Mouse (Mus musculus): Measurements from ENCODE around the gene Fbxl20.

DNA sequence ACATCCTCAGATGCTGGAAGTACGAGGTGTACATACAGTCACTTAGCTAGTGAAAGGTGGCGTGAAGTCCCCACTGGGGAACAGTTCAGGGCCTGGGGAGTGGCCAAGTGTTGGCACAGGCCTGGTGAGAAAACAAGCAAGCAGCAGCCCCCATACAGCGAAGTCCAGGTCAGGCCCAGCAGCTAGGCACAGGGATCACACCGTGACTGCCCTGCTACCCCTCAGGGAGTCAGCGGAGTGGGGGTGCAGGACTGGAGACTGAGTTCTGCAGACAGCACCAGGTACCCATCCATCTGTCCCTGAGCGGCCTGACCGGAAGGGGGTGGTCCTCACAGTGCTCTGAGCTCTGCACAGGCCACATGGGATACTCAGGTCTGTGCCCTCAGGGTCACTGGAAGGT lies 67.5 kb downstream of the Fbxl20 start:
- no peak for TF ChIP-seq HCFC1 (IDR thresholded peaks at IDR 0.05; ENCODE audit: borderline replicate concordance, insufficient read depth, low read length)
- no peak for TF ChIP-seq ZC3H11A (IDR thresholded peaks at IDR 0.05; ENCODE audit: borderline replicate concordance, low read depth, low read length)
- no peak for TF ChIP-seq CHD2 (IDR thresholded peaks at IDR 0.05; ENCODE audit: low read depth, low read length)
